Mouse (Mus musculus) myocyte (in vitro differentiated cells): ENCODE results near the gene Elavl1.

Experiments
- CEBPB ChIP-seq: IDR thresholded peaks from 2 replicates; pipeline ENCODE4 v1.6.1; 2011; ENCODE audit warnings: mild to moderate bottlenecking, moderate library complexity; ENCODE audit not compliant: poor library complexity, insufficient read depth, severe bottlenecking
- E2F4 ChIP-seq: IDR thresholded peaks from one replicate; pipeline ENCODE4 v1.6.1; 2011; ENCODE audit warnings: mild to moderate bottlenecking, control low read depth, moderate library complexity; ENCODE audit not compliant: insufficient read depth
- MAX ChIP-seq: IDR thresholded peaks from one replicate; pipeline ENCODE4 v1.6.1; 2011; ENCODE audit warnings: low read depth, mild to moderate bottlenecking, control low read depth
- MYOD1 ChIP-seq, 3 experiments: IDR thresholded peaks; one replicate each; pipeline ENCODE4 v1.6.1; 2011; ENCODE audit warnings: control low read depth in 2 of 3, low read depth in 2 of 3, mild to moderate bottlenecking in 2 of 3, moderate library complexity in 1 of 3; ENCODE audit not compliant: insufficient read length in 2 of 3, control insufficient read depth in 1 of 3
- MYOG ChIP-seq, 3 experiments: IDR thresholded peaks; one replicate each; pipeline ENCODE4 v1.6.1; 2011; ENCODE audit warnings: control low read depth in 2 of 3, low read depth in 2 of 3, mild to moderate bottlenecking in 2 of 3; ENCODE audit not compliant: insufficient read length in 2 of 3, control insufficient read depth in 1 of 3, insufficient read depth in 1 of 3
- POLR2A ChIP-seq: IDR thresholded peaks from one replicate; pipeline ENCODE4 v1.6.1; 2011; ENCODE audit warnings: low read depth, mild to moderate bottlenecking, control low read depth, moderate library complexity; ENCODE audit not compliant: insufficient read length
- POLR2AphosphoS2 ChIP-seq: IDR thresholded peaks from one replicate; pipeline ENCODE4 v1.6.1; 2011; ENCODE audit warnings: low read depth, control low read depth; ENCODE audit not compliant: insufficient read length
- REST ChIP-seq: IDR thresholded peaks from one replicate; pipeline ENCODE4 v1.6.1; 2011; ENCODE audit warnings: mild to moderate bottlenecking, control low read depth, moderate library complexity; ENCODE audit not compliant: insufficient read depth, insufficient read length
- SRF ChIP-seq: IDR thresholded peaks from one replicate; pipeline ENCODE4 v1.6.1; 2011; ENCODE audit warnings: low read depth; ENCODE audit not compliant: control insufficient read depth, insufficient read length
- TCF12 ChIP-seq: IDR thresholded peaks from one replicate; pipeline ENCODE4 v1.6.1; 2011; ENCODE audit warnings: mild to moderate bottlenecking, control low read depth; ENCODE audit not compliant: poor library complexity, insufficient read depth, severe bottlenecking
- TCF3 ChIP-seq: IDR thresholded peaks from one replicate; pipeline ENCODE4 v1.6.1; 2011; ENCODE audit warnings: low read depth, control low read depth; ENCODE audit not compliant: insufficient read length
- USF1 ChIP-seq: IDR thresholded peaks from one replicate; pipeline ENCODE4 v1.6.1; 2011; ENCODE audit warnings: low read depth, mild to moderate bottlenecking, control low read depth, moderate library complexity

DNA sequence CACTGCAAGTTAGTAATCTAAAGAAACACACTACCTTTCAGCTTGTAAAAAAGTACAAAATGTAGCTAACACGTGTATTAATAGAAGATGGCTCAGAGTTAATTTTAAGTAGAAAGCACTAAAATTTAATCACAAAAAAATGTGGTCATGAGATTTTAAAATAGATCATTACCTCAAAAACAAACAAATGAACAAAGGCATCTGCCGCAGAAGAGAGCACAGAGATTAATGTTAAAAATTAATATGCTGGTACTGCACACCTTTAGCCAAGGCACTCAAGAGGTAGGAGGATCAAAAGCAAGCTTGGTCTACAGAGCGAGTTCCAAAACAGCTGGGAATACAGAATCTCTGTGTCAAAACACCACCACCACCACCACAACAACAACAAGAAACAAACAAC, 10.4 kb downstream of the Elavl1 start:
- no peak for TF ChIP-seq POLR2A
- TF ChIP-seq TCF12 = no peak
- TF ChIP-seq MYOG (IDR thresholded peaks at IDR 0.05; ENCODE audit: control insufficient read depth in 1 of 3, insufficient read depth in 1 of 3, insufficient read length in 2 of 3, low read depth in 2 of 3) = no peak
- no peak for TF ChIP-seq E2F4
- no peak for TF ChIP-seq POLR2AphosphoS2
- TF ChIP-seq CEBPB = no peak
- no peak for TF ChIP-seq MAX
- TF ChIP-seq USF1 = no peak
- no peak for TF ChIP-seq REST
- no peak for TF ChIP-seq MYOD1 (IDR thresholded peaks at IDR 0.05; ENCODE audit: control insufficient read depth in 1 of 3, insufficient read length in 2 of 3, low read depth in 2 of 3)
- no peak for TF ChIP-seq TCF3
- no peak for TF ChIP-seq SRF
